Mouse (Mus musculus) kidney, postnatal 36 days (tissue): ENCODE results near the gene Morc3.
"Not testable (repeated sequence)": the region's sequence is repeated elsewhere in the genome, so short reads cannot be mapped to it uniquely, and the experiment has no call there.

Experiments used
- DNase-seq, 2 experiments: peaks; one replicate each; pipeline ENCODE4 v3.0.0; 2021 to 2022; ENCODE audit warnings: mixed read lengths in 2 of 2

Morc3 gene

GRCm38 (mm10) chr16:93819325-93819696, 12.6 kb upstream of the Morc3 start:
- DNase-seq, result no peak

DNA sequence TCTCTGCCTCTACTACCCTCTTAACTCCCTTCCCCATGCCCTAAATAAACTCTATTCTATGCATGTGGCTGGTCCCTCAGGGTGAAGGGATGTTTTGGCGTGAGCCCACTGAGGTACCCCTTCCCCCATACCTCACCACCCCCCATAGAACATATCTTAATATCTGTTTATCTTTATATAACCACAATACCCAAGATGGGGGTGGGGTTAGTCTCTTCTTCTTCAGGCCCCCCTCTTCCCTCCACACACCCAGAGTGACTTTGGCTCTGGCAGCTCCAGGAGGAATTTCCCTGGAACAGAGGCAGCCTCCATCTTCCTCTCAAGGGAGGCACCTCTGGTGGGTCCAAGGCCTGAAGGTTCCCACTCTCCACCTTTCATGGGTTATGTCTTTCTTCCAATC, 11.9 kb upstream of the Morc3 start:
- DNase-seq, result no peak

GRCm38 (mm10) chr16:93821706-93822105, 10.2 kb upstream of the Morc3 start:
- no peak for DNase-seq

- DNase-seq, result not testable (repeated sequence)
Measured at GRCm38 (mm10) chr16:93822433-93823225, 9.3 kb upstream of the Morc3 start.

- no peak for DNase-seq
Measured at GRCm38 (mm10) chr16:93824799-93825198, 7.1 kb upstream of the Morc3 start.

- DNase-seq, result no peak
Measured at GRCm38 (mm10) chr16:93825463-93825862, 6.5 kb upstream of the Morc3 start.

DNA sequence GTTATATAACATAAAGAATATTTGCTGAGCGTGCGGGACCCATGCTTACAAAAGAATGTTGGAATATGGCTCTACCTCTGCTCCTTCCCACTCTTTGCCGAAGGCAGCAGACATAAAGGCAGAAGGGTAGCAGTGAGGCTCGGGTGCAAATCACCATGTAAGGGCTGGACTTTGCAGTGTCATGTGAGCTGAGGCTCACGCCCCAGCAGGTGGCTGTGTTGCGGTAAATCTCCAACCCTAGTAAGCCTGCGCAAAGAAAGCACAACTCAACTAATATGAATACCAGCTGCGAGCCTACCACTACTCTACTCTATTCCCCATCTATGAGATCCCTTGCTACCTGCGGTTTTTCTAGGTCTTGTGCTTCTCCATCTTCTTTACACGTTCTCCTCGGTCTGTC, 5.9 kb upstream of the Morc3 start:
- DNase-seq, result no peak

DNA sequence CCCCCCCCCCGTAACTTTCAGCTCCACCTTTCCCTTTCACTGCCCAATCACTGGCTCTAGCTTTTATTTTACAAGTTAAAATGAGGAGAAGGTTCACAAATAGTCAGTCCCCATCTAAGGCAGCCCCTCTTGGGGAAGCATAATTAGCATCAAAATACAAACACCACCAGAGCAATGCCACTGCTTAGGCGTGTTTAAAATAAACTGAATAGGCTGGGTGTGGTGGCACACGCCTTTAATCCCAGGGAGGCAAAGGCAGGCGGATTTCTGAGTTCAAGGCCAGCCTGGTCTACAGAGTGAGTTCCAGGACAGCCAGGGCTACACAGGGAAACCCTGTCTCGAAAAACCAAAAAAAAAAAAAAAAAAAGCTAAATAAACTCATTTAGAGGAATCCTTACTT, 5.4 kb upstream of the Morc3 start:
- not testable (repeated sequence) for DNase-seq

GRCm38 (mm10) chr16:93826909-93827308, 5.0 kb upstream of the Morc3 start:
- no peak for DNase-seq

GRCm38 (mm10) chr16:93829526-93829925, 2.4 kb upstream of the Morc3 start:
- DNase-seq, result no peak

GRCm38 (mm10) chr16:93830071-93830470, 1.9 kb upstream of the Morc3 start:
- no peak for DNase-seq

DNA sequence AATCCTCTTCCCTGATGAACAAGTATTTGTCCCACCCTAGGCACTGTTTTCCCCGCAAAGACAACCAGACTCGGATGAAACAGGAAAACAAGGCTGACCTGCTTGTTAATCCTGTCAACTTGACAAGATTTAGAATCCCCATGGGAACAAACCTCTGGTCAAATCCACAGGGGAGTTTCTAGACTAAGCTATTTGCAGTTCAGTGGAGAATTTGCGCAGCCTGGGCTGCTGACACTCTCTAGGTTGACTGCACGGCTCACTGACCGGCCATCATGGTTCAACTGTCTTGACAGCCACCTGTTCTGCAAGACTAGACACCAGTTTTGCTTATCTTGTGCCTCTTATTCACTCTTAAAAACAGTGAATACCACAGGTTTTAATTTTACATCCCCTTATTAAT, 1.0 kb upstream of the Morc3 start:
- DNase-seq, result peak; percentile 46 to 48

DNA sequence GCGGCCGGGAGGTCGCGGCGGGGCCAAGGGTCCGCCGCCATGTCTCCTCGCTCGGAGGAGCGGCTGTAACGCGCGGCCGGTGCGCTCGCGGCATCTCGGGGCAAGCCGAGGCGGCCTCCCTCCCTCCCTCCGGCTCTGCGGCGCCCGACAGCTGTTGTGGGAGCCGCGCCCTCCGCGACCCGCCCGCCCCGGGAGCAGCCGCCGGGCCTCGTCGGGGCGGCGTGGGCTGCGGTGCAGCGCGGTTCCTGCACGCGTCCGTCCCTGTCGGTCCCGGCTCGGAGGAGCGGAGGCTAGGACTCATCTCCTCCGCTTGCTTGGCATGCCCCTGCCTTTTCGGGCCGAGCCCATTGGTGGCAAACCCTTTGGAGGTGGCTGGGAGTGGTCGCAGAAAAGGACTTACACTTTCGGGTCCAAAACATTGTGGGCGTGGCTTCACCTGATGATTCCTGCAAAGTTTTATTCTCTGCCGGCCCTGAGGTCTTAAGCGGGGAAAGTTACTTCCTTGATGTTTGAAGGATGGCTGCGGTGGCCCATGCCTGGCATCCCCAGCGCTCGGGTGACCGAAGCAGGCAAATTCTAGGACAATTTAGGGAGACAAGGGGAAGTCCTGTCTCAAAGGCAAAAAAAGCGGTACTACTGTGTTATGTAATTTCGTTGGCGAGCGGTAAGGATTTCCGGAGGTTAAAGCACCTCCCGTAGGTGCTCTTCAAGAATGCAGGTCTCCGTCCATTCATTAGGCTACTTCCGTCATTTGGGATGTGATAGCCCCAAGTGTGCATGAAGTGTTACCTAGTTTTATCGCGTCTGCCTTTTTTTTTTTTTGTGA, 743 bp downstream of the Morc3 start:
- DNase-seq, result peak; percentile 56 to 67

DNA sequence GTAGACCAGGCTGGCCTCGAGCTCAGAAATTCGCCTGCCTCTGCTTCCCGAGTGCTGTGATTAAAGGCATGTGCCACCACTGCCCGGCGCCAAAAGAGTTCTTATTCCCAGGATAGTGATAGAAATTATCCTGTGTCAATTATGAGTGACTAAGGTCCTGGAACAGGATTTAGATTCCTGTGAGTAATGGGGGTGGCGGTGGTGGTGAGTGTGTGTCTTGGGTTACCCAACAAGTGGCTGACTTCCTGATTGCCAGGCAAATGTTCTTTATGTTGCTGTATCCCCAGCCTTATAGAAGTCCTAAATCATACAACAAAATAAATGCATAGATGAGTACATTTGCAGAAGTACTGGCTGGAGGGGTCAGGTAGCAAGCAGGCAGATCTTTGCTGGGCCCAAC, 1.6 kb downstream of the Morc3 start:
- DNase-seq, result no peak

- DNase-seq, result no peak
Measured at GRCm38 (mm10) chr16:93834076-93834475, 2.2 kb downstream of the Morc3 start.

- no peak for DNase-seq
Measured at GRCm38 (mm10) chr16:93839049-93839448, 7.1 kb downstream of the Morc3 start.

DNA sequence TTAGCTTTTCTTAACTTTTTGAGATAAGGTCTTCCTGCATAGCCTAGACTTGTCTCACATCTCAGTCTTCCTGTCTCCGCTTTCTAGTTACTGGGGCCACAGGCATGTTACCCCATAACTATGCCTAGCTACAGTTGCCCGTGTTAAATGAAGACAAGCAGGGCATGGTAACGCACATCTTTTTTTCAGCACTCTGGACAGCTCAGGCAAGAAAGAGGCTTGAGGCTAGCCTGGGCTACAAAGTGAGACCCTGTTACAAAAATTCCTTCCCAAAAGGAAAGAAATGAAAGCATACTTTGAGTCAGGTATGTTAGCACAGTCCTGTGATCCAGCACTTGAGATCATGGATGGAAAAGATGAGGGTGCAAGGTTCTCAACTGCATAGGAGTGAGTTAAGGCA, 18.6 kb downstream of the Morc3 start:
- no peak for DNase-seq

DNA sequence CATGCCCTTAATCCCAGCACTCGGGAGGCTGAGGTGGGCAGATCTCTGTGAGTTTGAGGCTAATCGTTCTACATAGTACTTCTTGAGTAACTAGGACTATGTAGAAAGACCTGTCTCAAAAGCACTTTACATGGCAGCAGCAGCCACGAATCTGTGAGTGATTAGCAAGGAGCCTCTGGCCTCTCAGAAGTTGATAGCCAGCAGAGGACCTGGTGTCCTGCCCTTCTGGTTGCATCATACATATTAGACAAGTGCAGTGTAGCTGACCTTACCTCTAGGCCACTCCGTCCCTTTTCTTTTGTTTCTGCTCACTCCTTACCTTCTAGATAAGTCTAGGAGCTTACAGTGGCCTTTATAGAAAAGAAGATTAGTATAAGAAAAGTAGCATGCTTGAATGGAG, 28.0 kb downstream of the Morc3 start:
- no peak for DNase-seq

DNA sequence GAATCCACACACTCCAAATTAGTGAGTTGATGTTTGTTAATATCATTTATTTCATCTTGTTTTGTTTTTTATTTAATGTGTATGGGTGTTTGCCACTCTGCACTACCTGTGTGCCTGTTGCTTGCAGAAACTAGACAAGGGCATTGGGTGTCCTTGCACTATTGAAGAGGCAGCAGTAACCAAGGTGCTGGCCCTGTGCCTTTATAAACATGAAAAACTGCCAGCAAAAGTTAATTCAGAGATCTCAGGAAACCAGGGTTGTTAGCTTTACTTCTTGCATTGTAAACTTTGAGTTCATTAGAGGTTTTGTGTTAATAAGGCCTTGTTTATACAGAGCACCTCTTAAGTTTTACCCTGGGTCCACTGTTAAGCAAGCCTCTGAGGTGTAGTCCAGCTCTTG, 28.8 kb downstream of the Morc3 start:
- DNase-seq, result peak; percentile 54 to 63

- no peak for DNase-seq
Measured at GRCm38 (mm10) chr16:93874841-93875240, 42.9 kb downstream of the Morc3 start.

- no peak for DNase-seq
Measured at GRCm38 (mm10) chr16:93877612-93878380, 45.9 kb downstream of the Morc3 start.

DNA sequence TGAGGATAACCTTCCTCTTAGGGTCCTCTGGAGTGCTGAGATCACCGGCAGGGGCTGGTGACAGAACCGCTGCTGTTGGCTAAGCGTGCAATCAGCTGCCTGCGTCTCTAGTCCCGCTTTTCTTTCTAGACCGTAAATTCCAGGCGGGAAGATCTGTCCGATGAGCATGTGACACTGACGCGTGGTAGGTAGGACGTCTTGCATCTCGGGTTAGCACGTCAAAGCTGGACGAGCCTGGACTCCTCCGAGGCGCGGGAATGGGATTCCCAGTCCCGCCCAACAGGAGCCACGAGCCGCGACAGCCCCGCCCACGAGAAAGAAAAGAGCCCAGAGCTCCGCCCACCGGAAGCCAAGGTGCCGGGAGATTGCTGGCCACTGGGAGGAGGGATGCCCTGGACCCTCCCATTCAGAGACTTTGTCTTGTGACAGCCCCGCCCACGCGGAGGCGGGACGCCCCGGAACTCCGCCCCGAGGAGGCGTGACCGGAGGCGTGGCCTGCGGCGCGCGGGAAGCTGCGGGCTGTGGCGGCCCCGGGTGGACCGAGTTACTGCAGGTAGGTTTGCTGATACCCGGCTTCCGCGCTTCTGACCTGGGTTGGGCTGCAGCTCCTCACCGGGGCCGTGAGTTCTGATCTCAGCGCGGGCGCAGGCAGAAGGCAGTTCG, 51.6 kb downstream of the Morc3 start, which contains the start of gene Chaf1b:
Gene Chaf1b, plus strand, starts transcription at position 479 of the 663 bp plus-strand sequence.
- DNase-seq, result peak; percentile 97 to 98
